Mouse (Mus musculus): ENCODE measurements around the gene Nr5a1.

- no peak for TF ChIP-seq CTCF (conservative IDR thresholded peaks at IDR 0.05; ENCODE audit: low read length)
- TF ChIP-seq NANOG (IDR thresholded peaks at IDR 0.05; ENCODE audit: borderline replicate concordance, low read length) = no peak
- TF ChIP-seq POU5F1 (IDR thresholded peaks at IDR 0.05; ENCODE audit: borderline replicate concordance, low read length) = no peak
Measured at GRCm38 (mm10) chr2:38712769-38713125, 1.6 kb downstream of the Nr5a1 start.

All from E14TG2a.4 (cell line).